15 mouse cellular contexts compared by ENCODE assay signal in the genomic region with DNA sequence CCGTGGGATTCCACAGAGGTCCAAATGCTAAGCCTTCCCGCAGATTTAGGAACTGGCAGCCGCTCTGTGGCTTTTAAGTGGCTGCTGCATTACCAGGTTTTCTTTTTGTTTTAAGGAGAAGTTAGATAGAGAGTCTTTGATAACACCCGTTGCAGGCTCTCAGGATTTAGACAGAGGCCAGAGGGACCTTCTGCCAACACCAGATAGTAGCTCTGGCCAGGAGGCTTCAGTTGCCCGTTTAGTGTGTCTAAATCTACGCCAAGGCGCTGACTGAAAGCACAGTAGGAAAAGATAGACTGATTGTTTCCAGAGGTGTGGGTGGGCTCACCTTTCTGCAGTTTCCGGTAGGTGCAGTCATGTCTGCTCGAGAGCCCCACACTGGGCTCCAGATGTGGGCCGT. TPM values are rescaled to one million over a fixed set of nuclear protein-coding genes. Genes with fewer than 3 reads are reported as not detected.
DNase-seq lines count a peak whose midpoint lies in the region; ATAC-seq and TF ChIP-seq lines count a peak whose summit lies in the region.
"Had no signal": no experiment of that assay in that cellular context is flagged by ENCODE, and none has a peak within 500 bp of the region (broad histone marks: within the 10 kb centered on the region; RNA-seq: fewer than 3 reads in every experiment).

No protein-coding gene starts in this region.

- intact Hi-C loops in heart, postnatal 10 days (cut with DNase I) = no loop called here

- peak overlapping the region; percentile 37; the same call in 1 of the 2 replicates for H3K9ac ChIP-seq in heart, embryonic 13.5 days
- H3K9ac ChIP-seq in ES-E14 (ENCODE audit: insufficient read depth, low read depth, low read length, poor library complexity, severe bottlenecking) = peak overlapping the region; percentile 20; the same call in 1 of the 2 replicates
- no peak overlapping the region for H3K9ac ChIP-seq in liver, embryonic 16.5 days (ENCODE audit: low read depth, low read length)
- H3K9ac ChIP-seq in midbrain, embryonic 16.5 days (ENCODE audit: low read depth, low read length) = no peak overlapping the region
- H3K9ac ChIP-seq: neural tube, embryonic 12.5 days had no signal

- no peak overlapping the region for H3K4me3 ChIP-seq in heart, embryonic 13.5 days
- peak overlapping the region; percentile 10 to 15; a peak in 2 of 4 replicates for H3K4me3 ChIP-seq in ES-E14 (ENCODE audit: insufficient read depth in 1 of 2, low read depth in 1 of 2, low read length in 2 of 2, poor library complexity in 1 of 2, severe bottlenecking in 1 of 2)
- H3K4me3 ChIP-seq in liver, embryonic 16.5 days (ENCODE audit: low read depth, low read length) = no peak overlapping the region
- H3K4me3 ChIP-seq in midbrain, embryonic 16.5 days (ENCODE audit: low read depth, low read length) = no peak overlapping the region
- H3K4me3 ChIP-seq: layer of hippocampus, adult 2 months; neural tube, embryonic 12.5 days had no signal

- H3K4me1 ChIP-seq in heart, embryonic 13.5 days = peaks cover 51% of the 10 kb centered on the region
- H3K4me1 ChIP-seq in ES-E14 (ENCODE audit: control insufficient read depth in 2 of 2, insufficient read depth in 2 of 2, low read length in 2 of 2, poor library complexity in 1 of 2) = peaks cover 5 to 16% of the 10 kb centered on the region in 2 experiments
- peaks cover 20% of the 10 kb centered on the region for H3K4me1 ChIP-seq in liver, embryonic 16.5 days (ENCODE audit: control insufficient read depth, low read depth, low read length)
- H3K4me1 ChIP-seq in midbrain, embryonic 16.5 days (ENCODE audit: control insufficient read depth, insufficient read depth, low read length) = peaks cover 14% of the 10 kb centered on the region

- H3K27me3 ChIP-seq in heart, embryonic 13.5 days (replicated peaks) = no peaks in the 10 kb centered on the region
- H3K27me3 ChIP-seq in liver, embryonic 16.5 days (ENCODE audit: control insufficient read depth, insufficient read depth, low read depth, low read length) = no peaks in the 10 kb centered on the region
- H3K27me3 ChIP-seq in midbrain, embryonic 16.5 days (ENCODE audit: control insufficient read depth, insufficient read depth, low read depth, low read length) = no peaks in the 10 kb centered on the region
- H3K27me3 ChIP-seq: neural tube, embryonic 12.5 days had no signal

- peaks cover 69% of the 10 kb centered on the region for H3K36me3 ChIP-seq in heart, embryonic 13.5 days
- peaks cover 6% of the 10 kb centered on the region for H3K36me3 ChIP-seq in ES-E14 (ENCODE audit: control insufficient read depth, insufficient read depth, low read length, poor library complexity, severe bottlenecking)
- peaks cover 6% of the 10 kb centered on the region for H3K36me3 ChIP-seq in liver, embryonic 16.5 days (ENCODE audit: control insufficient read depth, insufficient read depth)
- peaks cover 8% of the 10 kb centered on the region; the same call in 1 of the 2 replicates for H3K36me3 ChIP-seq in midbrain, embryonic 16.5 days (ENCODE audit: control insufficient read depth, insufficient read depth, low read length)

- ATAC-seq in heart, embryonic 13.5 days (ENCODE audit: extremely low read depth, insufficient number of reproducible peaks, low FRiP score, low TSS enrichment) = no peak
- ATAC-seq in liver, embryonic 16.5 days (ENCODE audit: low read depth) = peak; percentile 59
- ATAC-seq in midbrain, embryonic 16.5 days = no peak
- ATAC-seq: activated CD4-positive, CD25-positive, alpha-beta regulatory T cell, adult 4 months had no signal

- WGBS in heart, embryonic 13.5 days = 40% methylated on average over 10 of the region's 10 CpGs
- WGBS in liver, embryonic 16.5 days (ENCODE audit: insufficient replicate concordance) = 32% methylated on average over 10 of the region's 10 CpGs
- 88% methylated on average over 10 of the region's 10 CpGs for WGBS in midbrain, embryonic 16.5 days

- peak overlapping the region; percentile 63 for H3K27ac ChIP-seq in heart, embryonic 13.5 days (replicated peaks)
- peak overlapping the region; percentile 44; the same call in 1 of the 2 replicates for H3K27ac ChIP-seq in ES-E14 (ENCODE audit: insufficient read depth, low read depth, low read length, poor library complexity, severe bottlenecking)
- H3K27ac ChIP-seq in liver, embryonic 16.5 days (ENCODE audit: low read length) = no peak overlapping the region
- H3K27ac ChIP-seq in midbrain, embryonic 16.5 days (ENCODE audit: low read length) = no peak overlapping the region
- H3K27ac ChIP-seq: layer of hippocampus, adult 2 months; neural tube, embryonic 12.5 days had no signal

- no peak for DNase-seq in heart, postnatal 10 days
- DNase-seq in ES-E14 (ENCODE audit: low read depth, low spot score) = no peak
- peak; percentile 57 for DNase-seq in c-Kit-positive CD71-positive TER-119-negative erythroid progenitor cells, embryonic 14.5 days (ENCODE audit: low read depth)
- DNase-seq in right cerebral cortex, adult 18-20 months = no peak
- DNase-seq: cerebellum, adult 11 months; lung, postnatal 4 days; right cerebral cortex, postnatal 4 days; thymus, adult 18-20 months had no signal

- no peaks in the 10 kb centered on the region for H3K9me3 ChIP-seq in heart, embryonic 13.5 days
- H3K9me3 ChIP-seq in ES-E14 (ENCODE audit: control insufficient read depth, insufficient read depth, low read depth, low read length) = no peaks in the 10 kb centered on the region
- H3K9me3 ChIP-seq in liver, embryonic 16.5 days (replicated peaks; ENCODE audit: control insufficient read depth, low read length) = no peaks in the 10 kb centered on the region
- no peaks in the 10 kb centered on the region for H3K9me3 ChIP-seq in midbrain, embryonic 16.5 days (replicated peaks; ENCODE audit: control insufficient read depth, low read length, poor library complexity, severe bottlenecking)
- H3K9me3 ChIP-seq: neural tube, embryonic 12.5 days had no signal

- in situ Hi-C loops in ES-E14 (cut with MboI; ENCODE audit: low sequenced_read_pairs in 2 of 2, unreplicated experiment in 2 of 2) = no loop called here

- peak overlapping the region; percentile 25; the same call in 1 of the 2 replicates for H3K4me2 ChIP-seq in heart, embryonic 13.5 days
- H3K4me2 ChIP-seq in liver, embryonic 16.5 days (ENCODE audit: low read depth, low read length) = no peak overlapping the region
- no peak overlapping the region for H3K4me2 ChIP-seq in midbrain, embryonic 16.5 days (ENCODE audit: low read length)
- H3K4me2 ChIP-seq: neural tube, embryonic 12.5 days had no signal

TF ChIP-seq in ES-E14, 5 proteins besides CTCF, POLR2A, EP300 and RAD21:
- TF ChIP-seq HCFC1 (IDR thresholded peaks at IDR 0.05; ENCODE audit: borderline replicate concordance, insufficient read depth, low read length) (no peak), CHD2 (IDR thresholded peaks at IDR 0.05; ENCODE audit: low read depth, low read length) (no peak), ZC3H11A (IDR thresholded peaks at IDR 0.05; ENCODE audit: borderline replicate concordance, low read depth, low read length) (no peak), MAFK (IDR thresholded peaks at IDR 0.05; ENCODE audit: insufficient read depth, low read depth, low read length) (no peak), ZNF384 (IDR thresholded peaks at IDR 0.05; ENCODE audit: low read depth, low read length) (no peak)

RNA-seq across cellular contexts. Expression of a gene that starts 5.5 kb away (rescaled TPM):
- 64.1 and 69.7 TPM in 2 replicates for polyA plus RNA-seq in heart, embryonic 13.5 days (2015; fragmentation: Nextera tagmentation; extraction: Ambion mirVana)
- 10 to 100 TPM; 29.5 to 34.8 TPM for total RNA-seq in heart, postnatal 10 days (2021)
- total RNA-seq in ES-E14 (2012; rRNA removed) = 60.0 and 83.6 TPM in 2 replicates
- polyA plus RNA-seq in liver, embryonic 16.5 days (2015; fragmentation: Nextera tagmentation; extraction: Ambion mirVana) = 28.7 and 31.4 TPM in 2 replicates
- polyA plus RNA-seq in midbrain, embryonic 16.5 days (2015; fragmentation: Nextera tagmentation; extraction: Ambion mirVana) = 39.3 and 42.0 TPM in 2 replicates

RNA-seq across cellular contexts. Expression of a gene that starts 19.3 kb away (rescaled TPM):
- polyA plus RNA-seq in heart, embryonic 13.5 days (2015; fragmentation: Nextera tagmentation; extraction: Ambion mirVana) = 236 and 248 TPM in 2 replicates
- 100 to 1,000 TPM; 163 to 174 TPM for total RNA-seq in heart, postnatal 10 days (2021)
- total RNA-seq in ES-E14 (2012; rRNA removed) = 45.4 and 58.9 TPM in 2 replicates
- polyA plus RNA-seq in liver, embryonic 16.5 days (2015; fragmentation: Nextera tagmentation; extraction: Ambion mirVana) = 92.4 and 98.8 TPM in 2 replicates
- polyA plus RNA-seq in midbrain, embryonic 16.5 days (2015; fragmentation: Nextera tagmentation; extraction: Ambion mirVana) = 116 and 130 TPM in 2 replicates

RNA-seq across cellular contexts. Expression of a gene that starts 50.5 kb away (rescaled TPM):
- 19.2 and 20.4 TPM in 2 replicates for polyA plus RNA-seq in heart, embryonic 13.5 days (2015; fragmentation: Nextera tagmentation; extraction: Ambion mirVana)
- 1 to 10 TPM; 2.1 to 2.8 TPM for total RNA-seq in heart, postnatal 10 days (2021)
- 31.6 and 39.9 TPM in 2 replicates for total RNA-seq in ES-E14 (2012; rRNA removed)
- 24.0 and 24.2 TPM in 2 replicates for polyA plus RNA-seq in liver, embryonic 16.5 days (2015; fragmentation: Nextera tagmentation; extraction: Ambion mirVana)
- polyA plus RNA-seq in midbrain, embryonic 16.5 days (2015; fragmentation: Nextera tagmentation; extraction: Ambion mirVana) = 5.1 and 6.3 TPM in 2 replicates
- total RNA-seq: liver, adult 2 months had no signal

RNA-seq across cellular contexts. Expression of a gene that starts 55.7 kb away (rescaled TPM):
- polyA plus RNA-seq in heart, embryonic 13.5 days (2015; fragmentation: Nextera tagmentation; extraction: Ambion mirVana) = 3.8 and 4.1 TPM in 2 replicates
- 1 to 10 TPM; 1.5 to 2.0 TPM for total RNA-seq in heart, postnatal 10 days (2021)
- total RNA-seq in ES-E14 (2012; rRNA removed) = 1.7 and 2.3 TPM in 2 replicates
- 6.0 and 6.3 TPM in 2 replicates for polyA plus RNA-seq in liver, embryonic 16.5 days (2015; fragmentation: Nextera tagmentation; extraction: Ambion mirVana)
- polyA plus RNA-seq in midbrain, embryonic 16.5 days (2015; fragmentation: Nextera tagmentation; extraction: Ambion mirVana) = 1.6 TPM in 2 replicates

Comparison
In these comparisons a context has a peak if more than half of its experiments do, and no peak if none do; other contexts are left out.
1. H3K27ac ChIP-seq: peak in heart, embryonic 13.5 days (single experiment) and ES-E14 (single experiment); none in liver, embryonic 16.5 days (single experiment) and midbrain, embryonic 16.5 days (single experiment).
2. H3K4me3 ChIP-seq: peak in ES-E14 (2 of 2); none in heart, embryonic 13.5 days (single experiment), liver, embryonic 16.5 days (single experiment) and midbrain, embryonic 16.5 days (single experiment).
3. H3K9ac ChIP-seq: peak in heart, embryonic 13.5 days (single experiment) and ES-E14 (single experiment); none in liver, embryonic 16.5 days (single experiment) and midbrain, embryonic 16.5 days (single experiment).